ENCODE assay signal across 14 mouse cellular contexts in genomic region chr2:160427431-160427830, GRCm38 (mm10).
"Had no signal": no experiment of that assay in that cellular context is flagged by ENCODE, and none has a peak within 500 bp of the region (broad histone marks: within the 10 kb centered on the region; RNA-seq: fewer than 3 reads in every experiment).

No protein-coding gene starts in this region.

- ATAC-seq: intestine, embryonic 15.5 days; midbrain, embryonic 16.5 days had no signal

- H3K27ac ChIP-seq: intestine, embryonic 15.5 days; kidney, embryonic 15.5 days; left cerebral cortex, adult 2 months; limb, embryonic 13.5 days; liver, embryonic 14.5 days; midbrain, embryonic 12.5 days; neural tube, embryonic 13.5 days; stomach, postnatal 0 days had no signal

- H3K4me3 ChIP-seq: intestine, embryonic 15.5 days; kidney, embryonic 15.5 days; left cerebral cortex, adult 2 months; limb, embryonic 13.5 days; midbrain, embryonic 12.5 days; neural tube, embryonic 13.5 days had no signal

- H3K36me3 ChIP-seq: intestine, embryonic 15.5 days; kidney, embryonic 15.5 days; limb, embryonic 13.5 days; midbrain, embryonic 12.5 days; neural tube, embryonic 13.5 days had no signal

- DNase-seq: kidney, adult 18-20 months; kidney, postnatal 14 days; lung, adult 18-20 months; retina, postnatal 1 day; right cerebral cortex, postnatal 14 days had no signal

- H3K27me3 ChIP-seq: intestine, embryonic 15.5 days; limb, embryonic 13.5 days; midbrain, embryonic 12.5 days had no signal

- H3K9me3 ChIP-seq: intestine, embryonic 15.5 days; kidney, embryonic 15.5 days; limb, embryonic 13.5 days; midbrain, embryonic 12.5 days; neural tube, embryonic 13.5 days had no signal

- H3K4me1 ChIP-seq: intestine, embryonic 15.5 days; midbrain, embryonic 12.5 days; neural tube, embryonic 13.5 days had no signal
